Mouse (Mus musculus) heart, adult 2 months (tissue): ENCODE measurements around the gene C1qa. TPM values are rescaled to one million over a fixed set of nuclear protein-coding genes. Genes with fewer than 3 reads are reported as not detected.

Source experiments
- DNase-seq, 2 experiments: peaks; one replicate each; pipeline ENCODE4 v3.0.0; 2021
- H3K27ac ChIP-seq: fragments of 200-600 bp; 2 replicates; pipeline ENCODE4 v1.8.1; 2022
- H3K27me3 ChIP-seq: fragments of 200-500 bp; 2 replicates; pipeline ENCODE4 v1.6.1; 2012; ENCODE audit warnings: mild to moderate bottlenecking, low read length, inconsistent platforms, mixed read lengths; ENCODE audit not compliant: control insufficient read depth, insufficient read depth
- H3K36me3 ChIP-seq: fragments of 200-500 bp; 2 replicates; pipeline ENCODE4 v1.6.1; 2012; ENCODE audit warnings: low read length, inconsistent platforms; ENCODE audit not compliant: control insufficient read depth, insufficient read depth
- H3K4me1 ChIP-seq: fragments of 200-500 bp; 2 replicates; pipeline ENCODE4 v1.6.1; 2011; ENCODE audit warnings: low read length; ENCODE audit not compliant: control insufficient read depth, insufficient read depth
- H3K4me3 ChIP-seq: fragments of 200-600 bp; 2 replicates; pipeline ENCODE4 v1.8.1; 2022
- H3K79me2 ChIP-seq: fragments of 200-500 bp; replicated peaks from 2 replicates; pipeline ENCODE4 v1.6.1; 2012; ENCODE audit warnings: mild to moderate bottlenecking, inconsistent platforms, low read length, moderate library complexity, mixed read lengths; ENCODE audit not compliant: control insufficient read depth, insufficient read depth
- H3K9ac ChIP-seq: fragments of 200-500 bp; 2 replicates; pipeline ENCODE4 v1.6.1; 2012; ENCODE audit warnings: low read depth, mild to moderate bottlenecking, control low read depth, inconsistent platforms, low read length, mixed read lengths
- CTCF ChIP-seq: fragments of 200-600 bp; IDR thresholded peaks from 2 replicates; pipeline ENCODE4 v1.8.1; 2022; ENCODE audit warnings: antibody characterized with exemption, mild to moderate bottlenecking, moderate library complexity
- EP300 ChIP-seq: fragments of 200-500 bp; IDR thresholded peaks from 2 replicates; pipeline ENCODE4 v1.6.1; 2011; ENCODE audit warnings: low read depth, low read length, control low read depth; ENCODE audit not compliant: insufficient read depth
- POLR2A ChIP-seq: fragments of 200-500 bp; IDR thresholded peaks from 2 replicates; pipeline ENCODE4 v1.6.1; 2011; ENCODE audit warnings: mild to moderate bottlenecking, low read depth, low read length, control low read depth; ENCODE audit not compliant: insufficient read depth
- WGBS: fragments of 180-500 bp; shearing (Covaris S2); methylation state at CpG from one replicate; pipeline ENCODE4 v1.1.7; 2018; 5-methylcytosine and 5-hydroxymethylcytosine counted together
- intact Hi-C: fragments of 180-260 bp; cut with DNase I; formaldehyde crosslinking; loops from one replicate; pipeline ENCODE4 v1.15.1; 2025
- polyA plus RNA-seq: library from polyadenylated mRNA; depleted of rRNA; stranded (reverse); fragments of >200 nt; gene quantifications from 2 replicates; pipeline ENCODE4 v1.2.3, GENCODE M21; 2012
- total RNA-seq, 2 experiments: library from RNA; stranded (reverse); gene quantifications; 2 replicates each; pipeline ENCODE4 v1.2.3; 2021

C1qa gene
- total and polyA plus RNA-seq, 3 experiments: 49.3 to 51.0 (median 50.2) TPM

DNA sequence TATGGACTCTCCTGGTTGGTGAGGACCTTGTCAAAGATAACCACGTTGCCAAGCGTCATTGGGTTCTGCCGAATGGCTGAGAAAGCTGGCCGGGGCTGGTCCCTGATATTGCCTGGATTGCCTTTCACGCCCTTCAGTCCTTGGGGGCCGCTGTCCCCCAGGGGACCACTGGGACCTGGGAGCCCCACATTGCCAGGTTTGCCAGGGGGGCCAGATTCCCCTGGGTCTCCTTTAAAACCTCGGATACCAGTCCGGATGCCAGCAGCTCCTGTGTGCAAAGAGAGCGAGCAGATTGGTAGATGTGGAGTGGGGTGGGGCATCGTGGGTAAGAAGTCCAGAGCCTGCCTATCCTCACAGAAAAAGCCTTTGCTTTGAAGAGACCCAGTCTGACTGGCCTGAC, 2.1 kb downstream of the C1qa start:
- DNase-seq: peak; percentile 13 to 22
- no peak overlapping the region for H3K4me3 ChIP-seq
- TF ChIP-seq POLR2A (no peak), EP300 (no peak), CTCF (no peak)
- no peaks in the 10 kb centered on the region for H3K4me1 ChIP-seq
- no peak overlapping the region for H3K9ac ChIP-seq
- H3K79me2 ChIP-seq: no peaks in the 10 kb centered on the region
- no peaks in the 10 kb centered on the region; the same call in 1 of the 2 replicates for H3K27me3 ChIP-seq
- no peak overlapping the region for H3K27ac ChIP-seq
- no peaks in the 10 kb centered on the region for H3K36me3 ChIP-seq
- WGBS: 35% methylated on average over 10 of the region's 10 CpGs
- intact Hi-C loops: no loop called here

GRCm38 (mm10) chr4:136895861-136896260, 2.7 kb downstream of the C1qa start:
- Histone ChIP-seq H3K4me3 (no peak overlapping the region), H3K4me1 (no peaks in the 10 kb centered on the region), H3K36me3 (no peaks in the 10 kb centered on the region), H3K27ac (no peak overlapping the region), H3K9ac (no peak overlapping the region), H3K79me2 (no peaks in the 10 kb centered on the region), H3K27me3 (no peaks in the 10 kb centered on the region; the same call in 1 of the 2 replicates)
- TF ChIP-seq EP300: no peak
- 0 out of 2 replicates have a peak, but pooled peaks have one; percentile 14 for TF ChIP-seq POLR2A
- TF ChIP-seq CTCF: no peak
- intact Hi-C loops: no loop called here
- 6% methylated on average over 15 of the region's 15 CpGs for WGBS
- DNase-seq: peak; percentile 36 to 44

- intact Hi-C loops: loop anchor here (1.0 kb wide), 1 partner anchor 177 kb away; no protein-coding TSS in a partner anchor
- peak in 1 of 2 experiments; percentile 20 for DNase-seq
- TF ChIP-seq CTCF (no peak), POLR2A (0 out of 2 replicates have a peak, but pooled peaks have one; percentile 9)
- no peaks in the 10 kb centered on the region for H3K79me2 ChIP-seq
- 56% methylated on average over 4 of the region's 4 CpGs for WGBS
- H3K27ac ChIP-seq: no peak overlapping the region
- H3K9ac ChIP-seq: no peak overlapping the region
- peaks cover 1% of the 10 kb centered on the region; the same call in 1 of the 2 replicates for H3K27me3 ChIP-seq
- H3K4me3 ChIP-seq: no peak overlapping the region
- H3K4me1 ChIP-seq: no peaks in the 10 kb centered on the region
- no peaks in the 10 kb centered on the region for H3K36me3 ChIP-seq
Measured at GRCm38 (mm10) chr4:136894821-136895220, 3.8 kb downstream of the C1qa start.

DNA sequence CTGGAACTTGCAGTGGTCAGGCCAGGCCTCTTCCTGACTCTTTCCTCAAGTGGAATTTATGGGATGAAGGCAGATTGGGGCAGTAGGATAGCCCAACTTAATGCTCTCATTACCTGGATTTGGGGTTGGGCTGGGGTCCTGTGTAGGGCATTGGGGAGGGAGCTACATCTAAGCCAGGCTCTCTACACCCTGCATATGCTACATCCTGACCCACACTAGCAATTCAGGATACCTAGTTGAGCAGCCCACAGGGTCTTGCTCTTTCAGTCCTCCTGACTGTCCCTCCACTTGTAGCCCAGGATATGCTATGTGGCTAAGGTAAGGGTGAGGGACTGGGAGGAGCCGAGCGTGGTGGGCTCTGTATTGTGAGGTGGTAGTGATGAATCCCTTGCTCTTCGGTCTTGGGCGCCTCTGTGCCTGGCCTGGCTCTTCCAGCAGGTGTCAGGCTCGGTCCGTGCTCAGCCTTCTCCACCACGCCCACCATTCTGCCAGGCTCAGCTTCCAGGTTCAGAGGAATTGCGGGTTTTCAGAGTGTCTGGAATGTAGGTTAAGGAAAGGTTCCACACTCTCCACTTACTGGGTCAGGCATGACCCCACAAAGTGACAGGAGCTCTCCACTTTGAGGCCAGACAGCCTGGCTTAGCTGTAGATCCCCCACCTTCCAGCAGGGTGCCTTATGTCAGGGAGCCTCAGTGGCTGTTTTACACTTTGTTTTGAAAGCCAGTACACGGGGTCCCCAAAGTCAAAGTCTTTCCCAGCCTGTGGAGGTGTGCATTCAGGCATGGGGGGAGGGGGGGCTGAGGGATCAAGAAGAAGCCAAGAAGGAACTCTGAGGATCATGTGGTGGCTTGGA, 4.7 kb downstream of the C1qa start:
- Histone ChIP-seq H3K9ac (no peak overlapping the region), H3K27ac (no peak overlapping the region), H3K36me3 (no peaks in the 10 kb centered on the region), H3K4me1 (no peaks in the 10 kb centered on the region), H3K27me3 (peaks cover 1% of the 10 kb centered on the region; the same call in 1 of the 2 replicates), H3K79me2 (no peaks in the 10 kb centered on the region), H3K4me3 (no peak overlapping the region)
- WGBS: 4% methylated on average over 9 of the region's 9 CpGs
- DNase-seq: peak; percentile 42 to 53
- intact Hi-C loops: loop anchor here (1.0 kb wide), 1 partner anchor 178 kb away; no protein-coding TSS in a partner anchor
- TF ChIP-seq CTCF: peak; percentile 67
- no peak for TF ChIP-seq POLR2A

DNA sequence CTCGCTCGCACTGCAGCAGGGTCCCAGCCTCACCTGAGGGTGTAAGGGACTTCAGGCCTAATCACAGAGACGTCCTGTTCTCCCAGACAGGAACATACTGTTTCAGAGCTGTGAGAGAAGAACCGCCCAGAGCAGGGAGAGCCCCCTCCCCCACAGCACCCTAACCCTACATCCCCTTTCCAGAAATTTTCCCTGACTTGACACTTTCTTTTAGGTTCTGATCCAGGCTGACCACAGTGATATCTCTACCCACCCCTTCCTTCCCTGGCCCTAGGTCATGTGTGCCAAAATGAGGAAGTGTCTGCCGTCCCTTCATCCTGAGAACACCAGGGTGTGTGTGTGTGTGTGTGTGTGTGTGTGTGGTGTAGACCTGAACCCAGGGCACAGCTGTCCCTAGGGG, 5.8 kb downstream of the C1qa start, which contains the start of gene C1qc:
C1qc (minus strand) TSS at position 255 of the 400 bp plus-strand sequence.
- Histone ChIP-seq H3K27ac (peak within 1 kb of the TSS; percentile 20; the same call in 1 of the 2 replicates), H3K27me3 (peaks cover 1% of the 10 kb centered on the region; the same call in 1 of the 2 replicates), H3K4me3 (no peak within 1 kb of the TSS), H3K4me1 (no peaks in the 10 kb centered on the region), H3K9ac (peak within 1 kb of the TSS; percentile 42; the same call in 1 of the 2 replicates), H3K36me3 (no peaks in the 10 kb centered on the region), H3K79me2 (no peaks in the 10 kb centered on the region)
- peak; percentile 28 to 57 for DNase-seq
- intact Hi-C loops: no loop called here
- WGBS: 47% methylated on average over 5 of the region's 5 CpGs
- TF ChIP-seq CTCF: no peak
- peak; percentile 44 for TF ChIP-seq POLR2A
- TF ChIP-seq EP300: peak; percentile 42; the same call in 1 of the 2 replicates

- 43% methylated on average over 7 of the region's 7 CpGs for WGBS
- intact Hi-C loops: no loop called here
- H3K4me3 ChIP-seq: no peak overlapping the region
Measured at GRCm38 (mm10) chr4:136892371-136892770, 6.2 kb downstream of the C1qa start.

More at GRCm38 (mm10) chr4:136892371-136892770, 6.2 kb downstream of the C1qa start:
- TF ChIP-seq POLR2A: no peak
- no peak for TF ChIP-seq EP300
- TF ChIP-seq CTCF: no peak
- no peaks in the 10 kb centered on the region for H3K36me3 ChIP-seq
- H3K27ac ChIP-seq: peak overlapping the region; percentile 20; the same call in 1 of the 2 replicates
- DNase-seq: peak in 1 of 2 experiments; percentile 18
- no peaks in the 10 kb centered on the region for H3K79me2 ChIP-seq
- H3K9ac ChIP-seq: peak overlapping the region; percentile 42; the same call in 1 of the 2 replicates
- H3K27me3 ChIP-seq: peaks cover 1% of the 10 kb centered on the region; the same call in 1 of the 2 replicates
- no peaks in the 10 kb centered on the region for H3K4me1 ChIP-seq
